Mouse (Mus musculus): Measurements from ENCODE around the gene Gbp3. TPM values are rescaled to one million over a fixed set of nuclear protein-coding genes. Genes with fewer than 3 reads are reported as not detected.

Gbp3 gene
- polyA plus RNA-seq, 1 experiment from 2014 or later, result 1.3 TPM

- no peak overlapping the region for H3K27ac ChIP-seq (replicated peaks)
- ATAC-seq (ENCODE audit: low FRiP score), result no peak
- no peaks in the 10 kb centered on the region for H3K36me3 ChIP-seq
- no peaks in the 10 kb centered on the region for H3K4me1 ChIP-seq
- H3K27me3 ChIP-seq (replicated peaks), result no peaks in the 10 kb centered on the region
- no peak overlapping the region for H3K4me3 ChIP-seq (replicated peaks)
- WGBS, result 84% methylated on average over 4 of the region's 4 CpGs
- H3K4me2 ChIP-seq, result no peak overlapping the region
- H3K9me3 ChIP-seq (replicated peaks), result no peaks in the 10 kb centered on the region
- H3K9ac ChIP-seq (replicated peaks), result no peak overlapping the region
Observed at GRCm38 (mm10) chr3:142590431-142591067, 30.7 kb downstream of the Gbp3 start.

GRCm38 (mm10) chr3:142594547-142594946 is 34.7 kb downstream of the Gbp3 start, which contains the start of gene Gbp2b:
Gene Gbp2b, plus strand, starts transcription at chr3:142594847.
- H3K9me3 ChIP-seq (replicated peaks), result no peaks in the 10 kb centered on the region
- H3K9ac ChIP-seq (replicated peaks), result no peak within 1 kb of the TSS
- H3K27ac ChIP-seq (replicated peaks), result no peak within 1 kb of the TSS
- H3K4me3 ChIP-seq (replicated peaks), result no peak within 1 kb of the TSS
- no peak within 1 kb of the TSS for H3K4me2 ChIP-seq
- no peaks in the 10 kb centered on the region for H3K4me1 ChIP-seq
- ATAC-seq (ENCODE audit: low FRiP score), result no peak
- no peaks in the 10 kb centered on the region for H3K27me3 ChIP-seq (replicated peaks)
- no peaks in the 10 kb centered on the region for H3K36me3 ChIP-seq
- WGBS, result 63% methylated on average over 1 of the region's 1 CpGs

GRCm38 (mm10) chr3:142597923-142598322 is 38.1 kb downstream of the Gbp3 start:
- Histone ChIP-seq H3K4me1 (no peaks in the 10 kb centered on the region), H3K4me2 (no peak overlapping the region), H3K27me3 (replicated peaks) (no peaks in the 10 kb centered on the region), H3K9ac (replicated peaks) (no peak overlapping the region), H3K36me3 (no peaks in the 10 kb centered on the region), H3K27ac (replicated peaks) (no peak overlapping the region), H3K4me3 (replicated peaks) (no peak overlapping the region), H3K9me3 (replicated peaks) (no peaks in the 10 kb centered on the region)
- 88% methylated on average over 3 of the region's 3 CpGs for WGBS
- ATAC-seq (ENCODE audit: low FRiP score), result no peak

- Histone ChIP-seq H3K9me3 (replicated peaks) (no peaks in the 10 kb centered on the region), H3K4me1 (no peaks in the 10 kb centered on the region), H3K27me3 (replicated peaks) (no peaks in the 10 kb centered on the region), H3K27ac (replicated peaks) (no peak overlapping the region), H3K36me3 (no peaks in the 10 kb centered on the region), H3K4me2 (no peak overlapping the region), H3K4me3 (replicated peaks) (no peak overlapping the region), H3K9ac (replicated peaks) (no peak overlapping the region)
- ATAC-seq (ENCODE audit: low FRiP score), result no peak
Observed at GRCm38 (mm10) chr3:142601675-142602074, 41.8 kb downstream of the Gbp3 start.

- Histone ChIP-seq H3K4me1 (no peaks in the 10 kb centered on the region), H3K4me2 (no peak overlapping the region), H3K9me3 (replicated peaks) (no peaks in the 10 kb centered on the region), H3K4me3 (replicated peaks) (no peak overlapping the region), H3K27ac (replicated peaks) (no peak overlapping the region), H3K27me3 (replicated peaks) (no peaks in the 10 kb centered on the region), H3K9ac (replicated peaks) (no peak overlapping the region), H3K36me3 (no peaks in the 10 kb centered on the region)
- ATAC-seq (ENCODE audit: low FRiP score), result no peak
- 83% methylated on average over 3 of the region's 3 CpGs for WGBS
Observed at GRCm38 (mm10) chr3:142618658-142619057, 58.8 kb downstream of the Gbp3 start.

- Histone ChIP-seq H3K36me3 (no peaks in the 10 kb centered on the region), H3K4me1 (no peaks in the 10 kb centered on the region), H3K4me3 (replicated peaks) (no peak overlapping the region), H3K27me3 (replicated peaks) (no peaks in the 10 kb centered on the region), H3K9me3 (replicated peaks) (no peaks in the 10 kb centered on the region), H3K9ac (replicated peaks) (no peak overlapping the region), H3K27ac (replicated peaks) (no peak overlapping the region), H3K4me2 (no peak overlapping the region)
- no peak for ATAC-seq (ENCODE audit: low FRiP score)
- 54% methylated on average over 1 of the region's 1 CpGs for WGBS
Observed at GRCm38 (mm10) chr3:142619606-142620005, 59.8 kb downstream of the Gbp3 start.

GRCm38 (mm10) chr3:142620111-142620955 is 60.5 kb downstream of the Gbp3 start, which contains the start of gene Gbp2:
Gene Gbp2, plus strand, starts transcription at chr3:142620602.
- Histone ChIP-seq H3K27me3 (replicated peaks) (no peaks in the 10 kb centered on the region), H3K9ac (replicated peaks) (no peak within 1 kb of the TSS), H3K36me3 (no peaks in the 10 kb centered on the region), H3K4me1 (no peaks in the 10 kb centered on the region), H3K27ac (replicated peaks) (no peak within 1 kb of the TSS), H3K9me3 (replicated peaks) (no peaks in the 10 kb centered on the region), H3K4me2 (peak within 1 kb of the TSS; percentile 24), H3K4me3 (replicated peaks) (no peak within 1 kb of the TSS)
- WGBS, result 71% methylated on average over 4 of the region's 4 CpGs
- ATAC-seq (ENCODE audit: low FRiP score), result no peak

- H3K4me2 ChIP-seq, result no peak overlapping the region
- H3K27ac ChIP-seq (replicated peaks), result no peak overlapping the region
- no peaks in the 10 kb centered on the region for H3K4me1 ChIP-seq
- H3K9me3 ChIP-seq (replicated peaks), result no peaks in the 10 kb centered on the region
- no peaks in the 10 kb centered on the region for H3K36me3 ChIP-seq
- WGBS, result 56% methylated on average over 3 of the region's 3 CpGs
- no peaks in the 10 kb centered on the region for H3K27me3 ChIP-seq (replicated peaks)
- H3K9ac ChIP-seq (replicated peaks), result no peak overlapping the region
- no peak overlapping the region for H3K4me3 ChIP-seq (replicated peaks)
- no peak for ATAC-seq (ENCODE audit: low FRiP score)
Observed at GRCm38 (mm10) chr3:142620956-142621562, 61.2 kb downstream of the Gbp3 start.

Other genes starting within 250 kb of the Gbp3 start
- gene Pdlim5, start 164.3 kb upstream of the Gbp3 start, polyA plus RNA-seq (2015; fragmentation: Nextera tagmentation; extraction: Ambion mirVana), result 17.4 and 21.3 TPM in 2 replicates
- 0.35 and 0.37 TPM in 2 replicates for gene Gbp5, start 66.0 kb upstream of the Gbp3 start, polyA plus RNA-seq (2015; fragmentation: Nextera tagmentation; extraction: Ambion mirVana)
- 2.3 and 9.2 TPM in 2 replicates for gene Gbp7, start 29.7 kb upstream of the Gbp3 start, polyA plus RNA-seq (2015; fragmentation: Nextera tagmentation; extraction: Ambion mirVana)
- not detected in 2 replicates for gene Gbp2b, start 34.8 kb downstream of the Gbp3 start, polyA plus RNA-seq (2015; fragmentation: Nextera tagmentation; extraction: Ambion mirVana)
- gene Gbp2, start 60.6 kb downstream of the Gbp3 start, polyA plus RNA-seq (2015; fragmentation: Nextera tagmentation; extraction: Ambion mirVana), result 0.90 and 3.6 TPM in 2 replicates
- gene Kyat3, start 141.0 kb downstream of the Gbp3 start, polyA plus RNA-seq (2015; fragmentation: Nextera tagmentation; extraction: Ambion mirVana), result 5.3 and 8.6 TPM in 2 replicates
- 68.9 and 69.7 TPM in 2 replicates for gene Gtf2b, start 205.0 kb downstream of the Gbp3 start, polyA plus RNA-seq (2015; fragmentation: Nextera tagmentation; extraction: Ambion mirVana)

Measured in neural tube, embryonic 15.5 days (tissue).